Mouse (Mus musculus): Measurements from ENCODE around the gene Kirrel3.

Kirrel3 gene

GRCm38 (mm10) chr9:34752076-34752800 lies 266.5 kb downstream of the Kirrel3 start:
- no peak for DNase-seq (ENCODE audit: low spot score in 2 of 2)

GRCm38 (mm10) chr9:34752801-34753170 lies 267.1 kb downstream of the Kirrel3 start:
- peak; percentile 60 to 66 for DNase-seq (ENCODE audit: low spot score in 2 of 2)

GRCm38 (mm10) chr9:34753891-34754290 lies 268.2 kb downstream of the Kirrel3 start:
- no peak for DNase-seq (ENCODE audit: low spot score in 2 of 2)

- DNase-seq (ENCODE audit: low spot score in 2 of 2) = no peak
These were observed 268.9 kb downstream of the Kirrel3 start for GRCm38 (mm10) chr9:34754523-34755097.

- DNase-seq (ENCODE audit: low spot score in 2 of 2) = no peak
These were observed 270.4 kb downstream of the Kirrel3 start for GRCm38 (mm10) chr9:34756055-34756454.

GRCm38 (mm10) chr9:34758925-34759324 lies 273.2 kb downstream of the Kirrel3 start:
- no peak for DNase-seq (ENCODE audit: low spot score in 2 of 2)

- DNase-seq (ENCODE audit: low spot score in 2 of 2) = no peak
These were observed 274.8 kb downstream of the Kirrel3 start for GRCm38 (mm10) chr9:34760521-34760920.

- no peak for DNase-seq (ENCODE audit: low spot score in 2 of 2)
These were observed 281.3 kb downstream of the Kirrel3 start for GRCm38 (mm10) chr9:34766792-34767623.

- DNase-seq (ENCODE audit: low spot score in 2 of 2) = no peak
These were observed 283.3 kb downstream of the Kirrel3 start for GRCm38 (mm10) chr9:34768961-34769360.

- DNase-seq (ENCODE audit: low spot score in 2 of 2) = no peak
These were observed 285.3 kb downstream of the Kirrel3 start for GRCm38 (mm10) chr9:34770951-34771350.

- DNase-seq (ENCODE audit: low spot score in 2 of 2) = no peak
These were observed 285.7 kb downstream of the Kirrel3 start for GRCm38 (mm10) chr9:34771401-34771800.

- no peak for DNase-seq (ENCODE audit: low spot score in 2 of 2)
These were observed 286.3 kb downstream of the Kirrel3 start for GRCm38 (mm10) chr9:34772022-34772437.

GRCm38 (mm10) chr9:34781356-34781755 lies 295.7 kb downstream of the Kirrel3 start:
- no peak for DNase-seq (ENCODE audit: low spot score in 2 of 2)

- DNase-seq (ENCODE audit: low spot score in 2 of 2) = no peak
These were observed 302.2 kb downstream of the Kirrel3 start for GRCm38 (mm10) chr9:34787915-34788314.

GRCm38 (mm10) chr9:34795226-34795625 lies 309.5 kb downstream of the Kirrel3 start:
- DNase-seq (ENCODE audit: low spot score in 2 of 2) = no peak

- DNase-seq (ENCODE audit: low spot score in 2 of 2) = no peak
These were observed 312.1 kb downstream of the Kirrel3 start for GRCm38 (mm10) chr9:34797688-34798339.

- DNase-seq (ENCODE audit: low spot score in 2 of 2) = no peak
These were observed 316.0 kb downstream of the Kirrel3 start for GRCm38 (mm10) chr9:34801662-34802061.

- DNase-seq (ENCODE audit: low spot score in 2 of 2) = no peak
These were observed 321.2 kb downstream of the Kirrel3 start for GRCm38 (mm10) chr9:34806854-34807253.

GRCm38 (mm10) chr9:34809993-34810513 lies 324.4 kb downstream of the Kirrel3 start:
- no peak for DNase-seq (ENCODE audit: low spot score in 2 of 2)

- DNase-seq (ENCODE audit: low spot score in 2 of 2) = no peak
These were observed 332.8 kb downstream of the Kirrel3 start for GRCm38 (mm10) chr9:34818325-34818976.

GRCm38 (mm10) chr9:34824358-34825088 lies 338.8 kb downstream of the Kirrel3 start:
- DNase-seq (ENCODE audit: low spot score in 2 of 2) = no peak

Measured in frontal cortex, postnatal 25 days (tissue).